Mouse (Mus musculus) testis, adult 10 weeks (tissue): ENCODE results near the gene Tars. TPM values are rescaled to one million over a fixed set of nuclear protein-coding genes. Genes with fewer than 3 reads are reported as not detected.

Experiments
- polyA plus RNA-seq: library from polyadenylated mRNA; stranded (reverse); fragments of 350-450 nt; fragmentation: Illumina TruSeq; extraction: RNeasy Lipid Tissue Mini Kit (QIAGEN cat#74804); gene quantifications from one replicate; pipeline ENCODE4 v1.2.3, GENCODE M21; 2014; ENCODE audit warnings: low read depth, low replicate concordance

The Tars gene
- 17.1 TPM for polyA plus RNA-seq

DNA sequence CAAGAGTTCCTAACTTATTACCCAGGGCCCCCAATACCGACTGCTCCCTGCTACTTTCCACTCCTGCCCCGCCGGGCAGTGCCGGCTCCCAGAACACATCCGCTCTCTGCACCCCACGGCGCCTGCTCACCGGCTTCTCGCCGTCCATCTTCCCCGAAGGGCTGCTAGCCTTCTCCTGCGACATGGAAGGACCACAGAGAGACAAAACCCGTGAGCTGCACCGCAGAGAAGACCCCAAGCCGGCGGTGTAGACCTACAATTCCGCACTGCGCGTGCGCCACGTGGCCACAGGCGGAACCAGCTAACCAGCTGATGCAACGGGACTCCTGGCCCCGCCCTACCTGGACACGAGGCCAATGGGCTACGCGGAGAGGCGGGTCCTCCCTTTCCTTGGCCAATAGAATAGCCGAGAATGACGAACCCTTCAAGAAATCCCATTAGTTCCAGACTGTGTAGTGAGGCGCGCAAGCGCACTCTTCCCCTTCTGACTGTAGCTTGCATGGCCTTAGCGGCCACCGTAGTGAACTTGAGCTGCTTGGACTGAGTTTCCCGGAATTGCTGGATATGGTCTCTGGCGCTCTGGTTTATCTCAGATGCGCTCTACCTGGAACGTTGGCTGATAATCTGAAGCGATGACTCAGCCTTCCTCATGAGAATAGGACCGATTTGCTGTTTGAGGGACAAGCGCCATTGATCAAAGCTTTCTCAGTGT is at the start of gene Tars:
Tars (minus strand) TSS at position 310 of the 712 bp plus-strand sequence.

